Mouse (Mus musculus) forebrain, embryonic 10.5 days (tissue): ENCODE results near the gene Vmn2r15. TPM values are rescaled to one million over a fixed set of nuclear protein-coding genes. Genes with fewer than 3 reads are reported as not detected.

Source experiments
- DNase-seq: peaks from one replicate; pipeline ENCODE4 v3.0.0-alpha.2; 2017; ENCODE audit warnings: low spot score; ENCODE audit errors: extremely low spot score
- H3K27ac ChIP-seq: fragments of 300-500 bp; sonication (generic); 2 replicates; pipeline ENCODE4 v1.5.1; 2016; ENCODE audit warnings: mild to moderate bottlenecking
- H3K27me3 ChIP-seq: fragments of 300-500 bp; sonication (generic); 2 replicates; pipeline ENCODE4 v1.6.1; 2016; ENCODE audit warnings: mild to moderate bottlenecking; ENCODE audit not compliant: poor library complexity, severe bottlenecking
- H3K36me3 ChIP-seq: fragments of 300-500 bp; sonication (generic); replicated peaks from 2 replicates; pipeline ENCODE4 v1.6.1; 2016; ENCODE audit warnings: mild to moderate bottlenecking, moderate library complexity
- H3K4me1 ChIP-seq: fragments of 300-500 bp; sonication (generic); 2 replicates; pipeline ENCODE4 v1.6.1; 2016
- H3K4me3 ChIP-seq: fragments of 300-500 bp; sonication (generic); 2 replicates; pipeline ENCODE4 v1.5.1; 2016; ENCODE audit warnings: mild to moderate bottlenecking, moderate library complexity
- H3K9me3 ChIP-seq: fragments of 300-500 bp; sonication (generic); 2 replicates; pipeline ENCODE4 v1.6.1; 2016; ENCODE audit warnings: mild to moderate bottlenecking, moderate library complexity
- WGBS: fragments of 180-500 bp; shearing (Covaris S2); methylation state at CpG from one replicate; pipeline ENCODE4 v1.1.7; 2016; 5-methylcytosine and 5-hydroxymethylcytosine counted together
- polyA plus RNA-seq: library from polyadenylated mRNA; unstranded; fragments of >200 nt; fragmentation: Nextera tagmentation; extraction: Ambion mirVana; gene quantifications from 2 replicates; pipeline ENCODE4 v1.2.1, GENCODE M21; 2016

Gene Vmn2r15
- not detected in 2 replicates for polyA plus RNA-seq

GRCm38 (mm10) chr5:109297544-109297943, at the start of gene Vmn2r15:
TSS of gene Vmn2r15 (minus strand) at chr5:109297644.
- no peak within 1 kb of the TSS for H3K27ac ChIP-seq
- WGBS: 66% methylated on average over 3 of the region's 3 CpGs

GRCm38 (mm10) chr5:109329862-109330261, 32.4 kb upstream of the Vmn2r15 start, which contains the start of gene Vmn2r16:
TSS of gene Vmn2r16 (plus strand) at chr5:109330162.
- H3K27me3 ChIP-seq: no peaks in the 10 kb centered on the region
- no peaks in the 10 kb centered on the region for H3K4me1 ChIP-seq
- H3K4me3 ChIP-seq: no peak within 1 kb of the TSS
- H3K36me3 ChIP-seq: no peaks in the 10 kb centered on the region
- no peak within 1 kb of the TSS for H3K27ac ChIP-seq
- peaks cover 51% of the 10 kb centered on the region for H3K9me3 ChIP-seq
- no peak for DNase-seq
- WGBS: 56% methylated on average over 2 of the region's 2 CpGs

More at GRCm38 (mm10) chr5:109297544-109297943, at the start of gene Vmn2r15:
- Histone ChIP-seq H3K4me1 (no peaks in the 10 kb centered on the region), H3K36me3 (no peaks in the 10 kb centered on the region), H3K27me3 (no peaks in the 10 kb centered on the region), H3K9me3 (peaks cover 29% of the 10 kb centered on the region; the same call in 1 of the 2 replicates), H3K4me3 (no peak within 1 kb of the TSS)
- DNase-seq: no peak

GRCm38 (mm10) chr5:109294655-109295054, 2.8 kb downstream of the Vmn2r15 start:
- H3K4me3 ChIP-seq: no peak overlapping the region
- no peaks in the 10 kb centered on the region for H3K27me3 ChIP-seq
- H3K9me3 ChIP-seq: peaks cover 26% of the 10 kb centered on the region; the same call in 1 of the 2 replicates
- 87% methylated on average over 3 of the region's 3 CpGs for WGBS
- DNase-seq: no peak
- H3K27ac ChIP-seq: no peak overlapping the region
- H3K36me3 ChIP-seq: no peaks in the 10 kb centered on the region
- no peaks in the 10 kb centered on the region for H3K4me1 ChIP-seq

Other genes starting within 250 kb of the Vmn2r15 start
- not detected in 2 replicates for gene Vmn2r11, start 238.1 kb downstream of the Vmn2r15 start, polyA plus RNA-seq
- gene Vmn2r12, start 199.7 kb downstream of the Vmn2r15 start, polyA plus RNA-seq: not detected in 2 replicates
- not detected in 2 replicates for gene Vmn2r13, start 105.4 kb downstream of the Vmn2r15 start, polyA plus RNA-seq
- gene Vmn2r14, start 72.9 kb downstream of the Vmn2r15 start, polyA plus RNA-seq: not detected in 2 replicates
- gene Vmn2r16, start 32.5 kb upstream of the Vmn2r15 start, polyA plus RNA-seq: not detected in 2 replicates
- not detected in 2 replicates for gene Vmn2r17, start 122.0 kb upstream of the Vmn2r15 start, polyA plus RNA-seq